Mouse (Mus musculus) induced T-regulatory cell, adult 2 months (primary cell): ENCODE results near the gene Kcnj6.

Source experiments
- DNase-seq: peaks from one replicate; pipeline ENCODE4 v3.0.0-alpha.2; 2012; ENCODE audit warnings: low read depth

Gene Kcnj6

DNA sequence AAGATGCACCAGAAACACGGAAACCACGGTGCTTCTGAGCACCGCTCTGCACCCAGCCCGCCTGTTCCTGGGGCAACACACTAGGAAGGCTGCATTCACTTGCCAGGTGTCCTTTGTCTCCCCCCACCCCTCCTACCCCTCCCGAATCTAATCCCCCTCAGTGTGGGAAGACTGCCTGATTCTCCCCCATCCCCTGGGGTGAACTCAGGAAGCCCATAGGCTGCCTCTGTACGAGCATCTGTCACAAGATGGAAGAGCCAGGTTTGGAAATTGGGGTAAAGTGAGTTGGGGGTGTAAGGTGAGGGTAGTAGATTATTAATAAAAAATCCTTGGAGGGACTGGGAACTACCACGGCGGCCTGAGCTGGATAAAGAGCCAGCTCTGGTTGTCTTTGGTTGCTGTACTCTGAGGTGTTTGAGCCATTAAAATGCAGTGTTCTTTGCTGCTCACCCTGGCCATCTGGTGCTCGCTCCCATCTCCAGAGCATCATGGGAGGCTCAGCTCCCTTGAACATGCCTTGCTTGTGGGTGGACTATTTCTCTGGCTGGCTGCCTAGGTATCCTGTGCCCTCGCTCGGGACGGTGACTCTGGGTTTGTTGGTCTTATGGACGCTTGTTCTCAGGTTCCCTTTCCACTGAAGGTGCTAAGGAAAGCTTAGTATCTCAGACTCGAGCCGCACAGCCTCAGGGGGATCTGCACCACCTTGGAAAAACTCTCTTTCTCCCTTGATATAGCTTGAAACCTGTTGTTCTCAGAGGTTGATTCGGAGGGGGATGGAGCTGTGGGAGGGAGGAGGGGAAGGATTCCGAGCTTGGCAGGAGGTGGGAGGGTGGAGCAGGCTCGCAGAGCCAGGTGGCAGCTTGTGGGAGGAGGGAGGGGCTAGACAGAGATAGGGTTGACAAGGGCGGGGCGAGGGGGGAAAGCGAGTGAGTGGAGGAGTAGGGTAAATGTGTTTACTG is 65.9 kb downstream of the Kcnj6 start:
- no peak for DNase-seq

DNA sequence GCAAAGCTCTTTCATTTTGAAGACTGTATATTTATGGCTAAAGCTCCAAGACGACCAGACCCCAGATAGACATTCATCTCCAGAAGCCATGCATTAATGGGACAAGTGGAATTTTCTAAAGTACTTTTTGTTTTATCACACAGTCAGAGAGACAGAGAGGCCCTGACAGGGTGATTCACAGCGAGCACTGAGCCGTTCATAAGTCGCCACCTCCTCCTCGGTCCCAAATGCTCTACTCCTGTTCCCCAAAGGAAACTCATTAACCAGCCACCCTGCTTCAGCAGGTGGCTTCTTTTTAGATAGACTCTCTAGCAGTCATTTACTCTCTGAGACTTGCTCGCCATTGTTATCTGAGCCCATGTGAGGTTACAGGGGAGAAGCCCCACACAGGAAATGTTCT is 72.1 kb downstream of the Kcnj6 start:
- no peak for DNase-seq

DNA sequence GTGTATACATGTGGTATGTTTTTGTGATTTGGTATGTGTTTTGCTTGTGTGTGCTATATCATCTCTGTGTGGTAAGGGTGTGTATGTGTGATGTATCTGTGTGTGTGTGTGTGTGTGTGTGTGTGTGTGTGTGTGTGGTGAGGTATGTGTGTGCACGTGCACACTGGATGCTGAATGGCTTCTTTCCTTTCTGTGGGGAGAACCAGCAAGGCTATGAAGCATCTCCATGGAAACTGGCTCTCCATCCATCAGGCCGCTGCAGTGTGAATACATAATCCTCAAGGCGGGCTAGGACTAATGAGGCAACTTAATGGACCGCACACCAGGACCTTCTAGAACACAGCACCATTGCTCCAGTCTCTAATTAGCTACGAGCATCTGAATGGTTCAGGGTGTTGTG is 78.3 kb downstream of the Kcnj6 start:
- DNase-seq = no peak

DNA sequence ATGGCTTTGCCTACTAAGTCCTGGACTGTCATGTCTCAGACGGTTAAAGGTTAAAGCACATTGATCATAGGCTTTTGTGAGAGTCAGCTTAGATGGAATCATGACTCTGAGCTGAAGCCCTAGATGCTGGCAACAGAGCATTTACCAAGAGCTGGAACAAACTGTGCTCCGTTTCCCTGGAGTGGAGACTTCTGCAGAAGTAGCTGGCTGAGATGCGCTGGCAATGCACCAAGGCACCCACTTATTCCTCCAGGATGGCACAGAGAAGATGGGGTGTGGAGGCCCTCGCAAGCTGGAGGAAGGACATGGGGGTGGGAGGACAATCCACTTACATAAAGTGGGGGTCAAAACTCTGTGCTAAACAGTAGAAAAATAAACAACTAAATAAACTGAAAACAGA is 91.5 kb downstream of the Kcnj6 start:
- no peak for DNase-seq

DNA sequence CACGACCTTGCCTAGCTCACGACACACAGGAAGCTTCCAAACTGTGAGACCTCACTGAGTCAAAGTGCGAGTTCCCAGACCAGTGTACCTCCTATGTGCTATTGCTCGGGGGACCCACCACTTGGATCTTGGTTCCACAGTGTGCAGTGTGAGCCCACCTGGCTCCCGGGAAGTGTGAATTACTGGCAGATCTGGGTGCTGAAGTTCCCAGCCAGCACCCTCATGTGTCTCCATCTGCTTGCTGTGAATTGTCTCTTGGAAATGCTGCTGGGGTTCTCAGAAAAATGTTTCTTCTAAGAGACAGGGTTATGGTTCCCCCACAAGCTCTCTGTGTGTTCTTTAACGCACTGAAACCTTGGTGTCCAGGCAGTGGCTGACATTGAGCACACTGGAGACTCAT is 98.7 kb downstream of the Kcnj6 start:
- DNase-seq = no peak

DNA sequence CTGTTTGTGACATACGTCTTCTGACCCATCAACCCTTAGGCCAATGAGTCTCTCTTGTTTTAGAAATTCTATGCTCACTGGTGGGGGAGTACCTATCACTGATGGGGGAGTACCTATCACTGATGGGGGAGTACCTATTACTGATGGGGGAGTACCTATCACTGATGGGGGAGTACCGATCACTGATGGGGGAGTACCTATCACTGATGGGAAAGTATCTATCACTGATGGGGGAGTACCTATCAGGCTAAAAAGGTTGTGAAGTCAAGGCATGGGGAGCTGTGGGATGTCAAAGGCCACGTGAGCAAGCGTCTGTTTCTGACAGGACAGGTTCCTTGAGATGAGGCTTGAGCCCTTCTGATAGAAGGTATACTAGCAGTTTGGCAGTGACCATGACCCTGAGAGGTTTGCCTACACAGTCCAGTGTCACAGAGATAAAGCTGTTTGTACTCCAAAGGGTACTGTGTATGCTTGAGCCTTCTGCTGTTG is 105.3 kb downstream of the Kcnj6 start:
- DNase-seq = no peak

DNA sequence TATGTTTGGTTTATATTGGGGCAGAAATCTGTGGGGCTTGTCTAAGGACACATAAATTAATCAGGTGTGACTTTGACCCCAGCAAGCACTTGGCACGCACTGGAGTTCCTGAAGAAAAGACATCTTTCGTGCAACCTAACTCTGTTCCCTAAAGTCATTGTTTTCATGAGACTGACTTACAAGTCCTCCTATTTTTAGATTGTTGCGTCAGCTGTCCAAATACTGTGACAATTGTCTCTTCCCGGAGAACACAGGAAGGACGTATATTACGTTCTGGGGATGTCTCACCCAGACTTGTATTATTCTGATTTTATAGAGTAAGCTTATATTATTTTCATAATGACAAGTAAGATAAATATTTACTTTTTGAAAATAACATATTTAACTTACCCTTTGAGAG is 106.9 kb downstream of the Kcnj6 start:
- DNase-seq = no peak

DNA sequence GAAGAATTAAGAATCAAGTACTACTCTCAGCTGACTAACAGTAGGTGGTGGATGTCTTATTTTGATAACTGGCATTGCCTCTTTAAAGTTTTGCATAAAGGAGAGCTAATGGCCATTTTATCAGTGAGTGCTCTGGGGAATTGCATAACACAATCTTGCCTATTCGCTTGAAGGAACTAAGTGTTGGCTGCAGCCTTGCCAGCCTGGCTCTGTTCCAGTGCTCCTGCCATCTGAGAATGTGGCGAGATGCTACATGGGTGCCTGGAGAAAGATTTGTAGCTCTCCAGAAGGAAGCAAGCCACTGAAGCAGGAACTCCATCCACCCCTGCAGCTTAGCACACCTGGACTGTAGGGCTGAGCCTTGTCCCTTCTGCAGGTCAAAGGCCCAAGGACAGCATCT is 107.4 kb downstream of the Kcnj6 start:
- no peak for DNase-seq

DNA sequence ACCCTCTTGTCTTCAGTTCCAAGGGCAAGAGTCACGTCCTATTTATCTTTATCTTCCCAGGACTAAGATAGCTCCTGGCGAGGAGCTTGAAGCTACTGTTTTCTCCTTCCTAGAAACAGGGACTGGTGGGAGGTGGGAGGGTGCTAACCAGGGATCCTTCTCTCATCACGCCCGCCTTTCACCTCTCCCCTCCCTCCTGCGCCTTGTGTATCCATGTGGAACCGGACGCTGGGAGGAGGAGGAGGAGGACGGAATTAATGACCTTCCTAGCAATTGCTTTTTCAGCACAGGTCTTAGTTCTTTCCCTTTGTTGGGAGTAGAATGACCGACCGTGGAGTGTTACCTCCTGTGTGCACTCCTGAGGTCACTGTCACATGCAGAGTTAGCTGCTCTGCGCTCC is 108.9 kb downstream of the Kcnj6 start:
- no peak for DNase-seq

DNA sequence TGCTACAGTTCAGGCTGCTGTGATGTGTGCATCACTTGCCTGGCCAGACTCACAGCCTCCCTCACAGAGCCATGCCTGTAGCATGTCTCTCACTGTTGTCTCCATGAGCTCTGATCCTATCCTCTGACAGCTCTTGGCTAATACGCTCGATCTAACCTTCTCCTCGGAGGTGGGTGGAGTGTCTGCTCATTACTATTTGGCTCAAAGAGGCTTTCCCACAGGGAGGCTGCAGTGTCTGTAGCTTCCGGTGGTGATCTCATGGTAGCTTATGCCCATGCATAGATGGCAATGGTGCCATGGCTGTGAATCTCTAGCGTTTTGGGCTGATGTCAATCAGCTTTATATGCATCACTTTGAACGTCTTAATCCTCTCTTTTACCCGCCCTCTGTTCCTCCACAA is 111.1 kb downstream of the Kcnj6 start:
- no peak for DNase-seq

DNA sequence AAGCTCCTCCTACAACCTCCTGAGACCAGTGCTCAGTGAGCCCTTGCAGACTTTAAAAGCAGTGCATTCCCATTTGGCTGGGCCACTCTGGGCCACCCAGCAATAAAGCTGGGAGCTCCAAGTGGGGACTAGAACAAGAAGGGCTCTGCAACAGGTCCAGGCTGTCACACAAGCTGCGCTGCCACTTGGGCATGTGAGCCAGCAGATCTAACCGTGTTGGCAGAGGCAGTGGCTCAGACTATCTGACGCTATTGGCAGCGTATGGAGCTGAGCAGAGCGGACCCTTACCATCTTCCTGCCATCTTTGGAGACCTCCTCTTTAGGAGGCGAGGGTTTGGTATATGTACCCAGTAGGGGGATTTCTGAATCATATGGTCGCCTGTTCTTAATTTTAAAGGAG is 112.4 kb downstream of the Kcnj6 start:
- DNase-seq = no peak

DNA sequence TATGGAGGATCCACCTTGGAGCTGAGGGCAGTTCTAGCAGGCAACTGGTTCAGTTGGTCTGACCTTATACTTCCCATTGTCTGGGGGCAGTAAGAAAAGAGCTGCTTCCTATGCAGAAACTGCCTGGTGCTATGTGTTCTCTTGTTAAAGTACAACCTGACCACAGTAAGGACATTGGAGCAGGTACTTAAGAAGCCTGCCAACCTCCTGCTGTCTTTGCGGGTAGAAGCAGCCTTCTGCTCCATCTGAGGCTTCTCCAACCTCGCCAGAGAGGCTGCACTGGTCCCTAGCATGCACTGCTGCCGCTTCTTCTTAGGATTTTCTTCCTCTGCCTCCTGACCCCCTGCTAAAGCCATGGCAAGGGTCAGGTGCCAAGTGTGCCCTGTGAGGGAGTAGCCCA is 113.6 kb downstream of the Kcnj6 start:
- DNase-seq = no peak

DNA sequence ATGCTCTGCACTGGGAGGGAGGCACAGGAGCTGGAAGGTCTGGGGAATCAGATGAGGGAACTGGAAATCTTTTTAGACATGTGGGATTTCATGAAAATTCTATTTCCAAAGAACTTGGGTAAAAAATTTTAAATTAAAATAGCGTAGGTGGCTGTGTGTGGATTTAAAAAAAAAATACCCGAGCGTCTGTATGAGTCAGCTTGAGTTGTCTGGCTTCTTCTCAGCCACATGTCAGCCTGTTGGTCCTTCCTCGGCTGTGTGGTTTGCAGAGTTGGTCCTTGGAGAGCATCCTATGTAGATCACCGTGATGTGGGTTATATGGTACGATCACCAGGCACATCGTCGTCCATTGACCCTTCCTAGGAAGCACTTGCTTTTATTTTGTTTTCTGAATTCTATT is 114.3 kb downstream of the Kcnj6 start:
- no peak for DNase-seq

DNA sequence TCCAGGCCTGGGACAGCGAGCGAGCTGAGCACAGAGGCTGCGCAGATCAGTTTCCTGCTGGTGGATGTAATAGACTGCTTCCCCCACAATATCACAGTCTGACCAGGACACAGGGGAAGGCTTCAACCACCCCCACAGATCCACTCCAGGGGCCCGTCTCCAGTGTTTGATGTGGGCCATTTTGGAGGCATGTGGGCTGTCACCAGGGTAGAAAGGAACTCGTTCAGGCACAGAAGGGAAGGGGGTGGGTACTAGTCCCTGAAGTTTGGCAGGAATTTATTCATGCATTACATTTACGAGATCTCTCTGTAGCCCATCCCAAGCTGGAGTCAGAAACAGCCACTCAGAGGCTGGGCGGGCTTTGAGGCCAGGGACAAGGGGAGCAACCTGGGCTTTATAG is 115.4 kb downstream of the Kcnj6 start:
- DNase-seq = no peak

DNA sequence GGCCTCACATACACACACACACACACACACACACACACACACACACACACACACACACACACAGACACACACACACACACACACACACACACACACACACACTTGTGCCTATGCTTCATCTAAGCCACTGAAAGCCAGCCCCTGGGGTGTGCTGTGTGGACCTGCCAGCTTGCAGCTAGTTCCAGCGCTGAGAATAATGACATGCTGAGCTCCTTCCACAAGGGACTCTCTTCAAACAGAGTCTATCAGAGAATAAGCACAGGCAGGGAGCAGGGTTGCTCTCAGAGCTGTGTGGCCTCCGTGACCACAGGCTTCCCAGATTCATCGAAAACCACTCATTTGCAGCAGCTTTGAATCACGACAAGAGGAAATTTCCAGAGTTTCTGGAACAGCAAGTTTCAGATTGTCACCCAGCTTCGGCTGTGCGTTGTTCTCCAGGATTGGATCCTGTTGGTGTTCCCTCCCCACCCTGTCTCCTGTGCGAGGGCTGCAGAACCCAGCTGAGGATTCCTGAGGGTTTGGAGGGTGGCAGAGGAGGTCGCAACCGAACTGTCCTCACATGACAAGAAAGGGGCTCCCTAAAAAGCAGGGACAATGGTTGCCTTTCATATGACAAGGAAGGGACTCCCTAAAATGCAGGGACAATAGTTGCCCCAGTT is 124.8 kb downstream of the Kcnj6 start:
- no peak for DNase-seq

DNA sequence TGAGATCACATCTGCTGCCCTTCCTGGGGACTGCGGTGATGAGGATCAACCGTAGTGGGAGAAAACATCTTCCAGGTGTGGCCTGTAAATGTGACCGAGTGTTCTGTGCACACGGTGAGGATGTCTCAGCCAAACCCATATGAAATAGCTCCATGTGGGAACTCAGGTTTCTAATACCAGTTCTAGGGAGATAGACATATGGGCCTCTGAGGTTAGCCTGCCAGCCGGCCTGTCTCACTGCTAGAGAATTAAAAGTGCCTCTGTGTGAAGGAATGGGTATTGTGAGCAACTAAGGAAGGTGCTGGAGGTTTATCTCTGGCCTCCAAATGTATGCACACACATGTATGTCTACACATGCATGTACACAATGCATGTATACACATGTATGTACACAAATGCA is 129.1 kb downstream of the Kcnj6 start:
- no peak for DNase-seq

DNA sequence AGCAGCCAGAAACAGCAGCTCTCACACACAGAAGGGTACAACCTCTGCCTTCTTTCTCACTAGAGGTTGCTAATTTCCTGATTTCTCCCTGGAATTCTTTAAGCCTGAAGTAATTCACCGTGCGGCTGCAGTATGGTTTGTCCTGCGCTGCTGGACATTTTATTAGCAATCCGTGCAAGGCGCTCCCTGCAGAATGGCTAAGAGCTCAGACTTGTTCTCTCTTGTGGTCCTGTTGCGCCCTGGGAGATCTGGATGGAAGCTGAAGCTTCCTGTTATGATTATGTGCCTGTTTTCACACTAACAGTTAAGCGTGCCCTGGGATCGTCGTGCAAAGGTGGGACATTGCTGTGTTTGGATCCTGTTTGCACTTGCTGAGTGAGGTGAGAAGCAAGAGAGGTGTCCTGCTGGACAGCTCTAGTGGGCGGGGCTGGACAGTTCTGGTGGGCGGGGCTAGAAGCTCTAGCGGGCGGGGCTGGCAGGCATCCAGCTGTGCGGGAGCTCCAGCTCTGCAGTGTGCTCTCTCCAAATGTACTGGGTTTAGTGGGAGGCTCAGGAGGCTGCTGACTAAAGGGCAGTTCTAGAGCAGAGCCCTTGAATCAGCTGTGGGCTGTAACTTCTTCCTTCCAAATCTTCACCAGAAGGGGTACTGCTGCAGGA is 131.1 kb downstream of the Kcnj6 start:
- DNase-seq = no peak

DNA sequence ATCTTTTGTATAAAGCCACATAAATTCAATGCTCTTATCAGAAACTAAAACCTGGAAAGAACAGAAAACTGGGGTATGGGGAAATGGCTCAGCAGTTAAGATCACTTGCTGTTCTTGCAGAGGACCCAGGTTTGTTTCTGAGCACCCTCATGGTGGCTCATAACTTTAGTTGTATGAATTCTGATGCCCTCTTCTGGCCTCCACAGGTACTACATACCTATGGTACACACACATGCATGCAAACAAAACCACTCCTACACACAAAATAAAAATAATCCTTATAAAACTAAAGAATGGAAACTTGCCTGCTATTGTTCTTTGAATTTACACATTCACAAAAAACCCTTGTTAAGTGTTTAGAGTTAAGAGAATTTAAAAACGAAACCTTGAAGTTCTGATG is 131.7 kb downstream of the Kcnj6 start:
- DNase-seq = peak; percentile 3

DNA sequence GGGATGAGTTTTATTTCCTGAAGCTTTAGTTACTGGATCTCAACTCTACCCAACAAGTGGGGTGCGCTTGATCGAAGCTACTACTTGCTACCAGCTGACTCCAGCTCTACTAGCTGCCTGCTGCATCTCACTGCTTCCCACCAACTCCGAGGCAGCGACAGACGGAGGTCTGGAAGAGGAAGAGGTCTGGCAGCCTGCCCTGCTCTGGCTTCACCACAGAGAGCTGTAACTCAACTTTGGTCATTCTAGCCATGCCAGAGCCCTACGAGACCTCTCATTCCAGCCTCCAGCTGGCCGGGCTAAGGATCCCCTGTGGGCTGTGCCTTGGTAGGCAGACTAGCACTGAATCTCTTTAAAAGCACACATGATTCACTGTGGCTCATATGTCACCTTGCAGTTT is 132.4 kb downstream of the Kcnj6 start:
- no peak for DNase-seq

DNA sequence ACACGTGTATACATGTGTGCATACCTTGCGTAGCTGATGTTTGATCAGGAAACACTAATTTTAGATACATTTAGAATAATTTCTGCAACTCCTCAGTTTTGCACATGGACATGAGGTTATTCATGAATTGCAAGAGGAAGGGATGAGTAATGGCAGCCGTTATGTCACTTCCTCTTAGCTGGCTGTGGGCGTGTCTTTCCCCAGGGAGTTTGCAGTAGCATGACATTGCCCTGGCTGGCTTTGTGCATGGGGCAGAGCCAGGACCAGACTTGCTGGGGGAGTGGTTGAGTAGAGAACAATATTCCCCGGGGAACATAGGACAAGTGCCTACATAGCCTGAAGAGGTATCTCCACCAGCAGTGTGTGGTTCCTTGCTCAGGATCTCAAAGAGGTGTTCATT is 134.0 kb downstream of the Kcnj6 start:
- DNase-seq = no peak

DNA sequence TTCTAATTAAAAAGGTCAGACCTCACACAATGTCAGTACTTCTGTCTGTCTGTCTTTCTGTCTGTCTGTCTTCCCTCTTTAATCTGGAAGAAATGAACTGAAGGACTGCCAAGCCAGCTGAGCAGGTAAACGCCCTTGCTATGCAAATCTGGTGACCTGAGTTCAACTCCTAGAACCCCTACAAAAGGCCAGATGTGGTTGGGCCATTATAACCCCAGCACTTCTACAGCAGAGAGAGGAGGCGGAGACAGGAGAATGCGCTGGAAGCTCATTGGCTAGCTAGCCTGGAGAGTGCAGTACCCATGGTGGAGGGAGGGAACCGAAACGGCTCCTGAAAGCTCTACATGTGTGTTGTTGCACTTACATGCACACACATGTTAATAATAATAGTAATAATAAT is 141.5 kb downstream of the Kcnj6 start:
- no peak for DNase-seq

DNA sequence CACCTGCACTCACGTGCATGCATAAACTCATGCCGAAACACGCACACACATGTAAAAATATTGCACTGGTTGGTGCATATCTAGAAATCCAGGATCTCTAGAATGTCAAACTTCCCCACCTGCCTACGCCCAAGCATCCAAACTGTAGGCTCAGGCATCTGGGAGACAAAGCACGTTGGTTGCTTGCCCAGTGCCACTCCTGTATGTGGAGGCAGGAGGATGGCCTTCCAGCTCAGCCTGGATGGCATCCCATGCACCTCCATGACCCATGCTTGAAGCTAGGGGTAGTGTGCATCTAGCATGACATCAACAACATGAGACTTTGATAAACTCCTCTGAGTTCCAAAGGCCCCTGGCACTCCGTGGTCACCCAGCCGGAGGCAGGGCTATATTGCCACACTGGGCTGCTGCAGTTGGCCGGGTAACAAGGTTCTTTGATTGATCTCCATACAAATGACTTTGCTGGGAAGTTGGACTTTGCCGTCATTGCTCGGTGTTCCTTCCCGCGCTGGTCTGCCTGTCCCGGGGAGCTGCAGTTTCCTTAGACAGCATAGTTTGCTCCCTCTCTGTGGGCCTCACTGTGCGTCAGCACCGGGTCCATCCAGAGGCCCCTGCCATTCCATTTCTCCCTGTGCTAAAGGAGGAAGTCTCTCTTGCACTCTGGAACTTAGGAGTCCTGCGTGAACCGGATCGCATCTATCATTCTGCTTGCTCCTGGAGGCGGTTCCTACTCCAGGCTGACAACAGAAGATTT is 144.9 kb downstream of the Kcnj6 start:
- no peak for DNase-seq
